Mouse (Mus musculus): ENCODE results near the gene Ldhd.
A peak's percentile ranks its signal among the peaks of the same experiment; 100 is the strongest.

The Ldhd gene

DNA sequence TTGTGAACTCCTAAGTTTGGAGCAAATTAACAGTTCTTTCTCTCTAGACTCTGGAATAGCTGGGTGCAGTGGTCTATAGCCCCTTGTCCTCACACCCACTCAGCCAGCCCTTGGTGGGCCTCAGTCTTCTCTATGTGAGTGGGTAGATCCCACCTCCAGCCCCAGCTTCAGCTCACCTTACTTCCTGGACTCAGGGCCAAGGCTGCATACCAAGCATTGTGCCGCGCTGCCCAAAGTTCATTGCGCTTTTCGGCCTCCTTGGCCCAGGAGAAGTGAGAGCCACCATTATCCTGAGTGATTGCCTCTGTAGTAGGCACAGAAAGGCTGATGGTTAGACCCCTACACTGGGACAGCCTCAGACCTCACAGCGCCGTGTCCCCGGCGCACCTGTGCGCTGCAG lies 2.3 kb downstream of the Ldhd start:
- no peak for DNase-seq (ENCODE audit: low spot score)

DNA sequence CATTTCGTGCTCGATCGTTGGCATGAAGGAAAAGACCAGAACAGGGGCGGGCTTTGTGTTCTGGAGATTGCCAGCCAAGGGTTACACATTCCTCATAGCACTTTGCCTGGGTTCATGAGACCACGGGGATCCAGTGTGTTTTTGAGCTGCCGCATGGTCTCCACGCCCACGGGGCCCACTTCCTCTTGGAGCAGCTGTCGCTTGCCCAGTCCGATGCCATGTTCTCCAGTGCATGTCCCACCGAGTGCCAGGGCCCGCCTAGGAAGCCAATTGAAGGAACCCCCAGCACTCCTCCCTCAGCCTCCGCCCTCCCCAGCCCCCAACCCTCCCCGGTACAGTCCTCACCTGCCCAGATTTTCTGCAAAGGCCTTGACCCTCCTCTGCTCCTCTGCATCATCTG lies 3.2 kb downstream of the Ldhd start:
- DNase-seq (ENCODE audit: low spot score): no peak

DNA sequence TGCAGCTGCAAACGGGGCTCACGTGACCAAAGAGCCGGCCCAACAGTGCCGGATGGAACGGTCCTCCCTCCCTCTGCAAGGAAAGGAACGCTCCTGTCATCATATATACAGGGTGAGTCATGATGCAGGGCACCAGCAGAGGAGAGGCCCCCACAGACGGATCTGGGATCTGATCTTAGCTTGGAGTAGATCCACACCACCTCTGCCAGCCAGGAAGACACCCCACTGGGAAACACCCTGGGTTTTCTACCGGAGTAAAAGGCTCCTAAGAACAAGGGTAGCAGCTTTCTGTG lies 3.7 kb downstream of the Ldhd start:
- DNase-seq (ENCODE audit: low spot score): no peak

DNA sequence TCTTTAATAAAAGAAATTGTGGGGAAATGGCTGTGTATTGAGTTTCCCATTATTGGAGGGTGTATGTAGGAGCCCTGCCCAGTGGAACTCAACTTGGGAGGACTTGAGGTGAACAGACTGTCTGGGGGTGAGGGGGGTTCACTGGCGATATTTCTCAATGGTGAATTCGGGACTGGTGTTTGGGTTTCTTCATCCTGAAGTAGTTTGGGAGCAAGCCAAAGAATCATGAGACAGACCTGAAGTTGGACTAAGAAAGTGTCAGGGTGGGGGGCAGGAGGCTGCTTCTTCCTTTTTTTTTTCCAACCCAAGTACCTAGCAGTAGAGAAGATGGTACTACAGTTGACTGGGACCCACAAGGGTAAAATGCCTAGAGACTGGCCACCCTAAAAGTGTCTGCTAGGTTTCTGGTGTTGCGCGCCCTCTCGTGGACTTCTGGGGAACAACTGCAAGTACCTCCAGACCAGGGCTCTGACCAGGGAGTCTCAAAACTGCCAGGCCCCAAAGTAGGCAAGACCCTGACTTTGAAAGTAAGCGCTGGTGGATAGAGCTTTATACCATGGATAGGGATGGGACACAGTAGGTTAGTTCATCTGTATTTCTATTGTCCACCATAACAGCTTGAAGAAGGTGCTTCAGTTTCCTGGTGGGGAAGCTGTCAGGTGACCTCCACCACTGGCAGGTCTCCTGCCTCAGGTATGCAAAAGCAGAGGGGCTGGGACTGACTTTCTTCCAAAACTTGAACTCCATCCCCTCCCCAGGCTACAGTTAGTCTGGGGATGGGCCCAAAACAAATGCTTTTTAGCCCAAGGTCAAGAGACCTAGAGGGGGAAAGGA lies 4.3 kb downstream of the Ldhd start:
- peak; percentile 86 for DNase-seq (ENCODE audit: low spot score)

DNA sequence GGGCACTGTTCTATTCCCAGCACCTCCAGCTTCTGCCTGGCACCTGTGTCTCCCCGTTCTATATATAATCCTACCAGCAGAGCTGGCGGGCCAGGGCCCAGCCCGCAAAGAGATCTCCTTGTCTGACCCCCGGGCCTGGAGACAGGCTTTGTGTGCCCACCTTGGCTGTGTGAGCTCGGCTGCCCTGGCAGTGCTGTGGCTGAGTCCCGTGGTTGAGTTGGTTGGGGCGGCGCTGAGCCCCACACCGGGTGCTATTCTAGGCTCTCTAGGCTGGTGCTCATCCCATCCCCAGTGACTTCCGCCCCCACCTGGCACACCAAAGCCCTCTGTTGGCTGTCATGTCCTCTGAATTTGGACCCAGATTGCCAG lies 5.3 kb downstream of the Ldhd start:
- no peak for DNase-seq (ENCODE audit: low spot score)

DNA sequence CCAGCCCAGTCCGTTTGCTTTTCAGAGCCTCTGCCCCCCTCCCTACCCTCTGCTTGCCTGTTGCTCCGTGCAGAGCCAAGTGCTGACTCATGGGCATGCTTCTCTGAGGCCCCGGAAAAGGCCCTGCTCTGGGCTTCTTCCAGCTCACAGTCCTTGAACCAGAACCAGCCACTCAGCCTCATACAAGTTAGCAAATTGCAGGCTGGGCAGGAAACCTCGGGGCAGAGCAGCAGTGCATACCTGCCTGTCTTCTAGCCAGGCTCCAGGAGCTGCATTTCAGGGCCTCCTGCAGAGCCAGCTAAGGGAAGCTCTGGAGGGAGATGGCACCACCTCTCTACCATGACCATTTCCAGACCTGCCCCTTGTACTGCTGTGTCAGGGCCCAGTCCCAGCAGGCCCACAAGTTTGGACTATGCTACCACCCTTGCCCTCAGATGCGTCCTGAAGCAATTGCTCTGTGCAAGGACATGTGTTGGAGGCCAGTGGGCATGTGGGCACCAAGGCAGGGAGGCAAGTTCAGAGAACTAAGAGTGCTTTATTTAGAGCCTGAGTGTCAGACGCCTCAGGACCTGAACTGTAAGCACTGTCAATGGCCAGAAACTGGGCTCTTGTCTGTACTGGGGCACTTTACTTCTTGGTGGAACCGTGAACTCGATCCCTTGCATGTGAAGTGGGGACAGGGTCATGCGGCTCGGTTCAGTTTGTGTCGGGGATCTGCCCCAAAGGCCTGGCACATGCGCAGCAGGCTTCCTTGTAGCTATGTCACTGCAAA lies 5.9 kb downstream of the Ldhd start:
- DNase-seq (ENCODE audit: low spot score): no peak

DNA sequence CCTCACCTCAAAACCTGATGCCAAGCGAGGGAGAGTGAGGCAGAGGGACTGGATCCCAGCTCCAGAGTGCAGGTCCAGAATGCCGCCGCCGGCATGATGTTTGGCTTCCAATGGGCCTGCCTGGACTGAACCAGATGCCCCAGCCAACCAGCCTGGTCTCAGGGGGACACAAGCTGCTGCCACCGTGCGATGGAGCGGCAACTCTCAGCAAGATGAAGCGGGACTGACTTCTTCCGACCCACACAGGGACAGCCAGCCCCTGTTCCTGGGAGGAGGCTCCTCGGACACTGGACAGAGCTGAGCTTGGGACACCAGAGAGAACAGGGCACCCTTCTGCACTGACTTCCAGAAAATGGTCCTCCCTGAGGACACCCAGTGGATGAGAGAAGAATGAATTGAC lies 7.6 kb downstream of the Ldhd start:
- no peak for DNase-seq (ENCODE audit: low spot score)

DNA sequence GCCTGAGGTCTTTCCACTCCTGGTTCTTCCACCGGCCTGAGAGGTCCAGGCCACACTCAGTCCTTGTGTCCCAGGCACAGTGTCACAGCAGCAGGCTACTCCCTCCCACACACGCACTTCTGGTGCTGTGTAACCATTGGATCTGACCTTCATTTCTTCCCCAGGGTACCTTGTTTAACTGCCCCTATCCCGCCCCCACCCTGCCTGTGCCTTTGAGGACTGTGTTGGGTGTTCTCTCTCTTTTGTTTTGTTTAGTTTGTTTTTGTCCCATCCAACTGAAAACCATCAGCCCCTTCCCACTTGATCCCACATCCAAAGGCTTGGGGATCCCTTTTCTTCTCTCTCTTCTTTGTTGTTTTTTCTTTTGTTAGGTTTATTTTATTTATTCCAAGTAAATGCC lies 8.1 kb downstream of the Ldhd start:
- no peak for DNase-seq (ENCODE audit: low spot score)

DNA sequence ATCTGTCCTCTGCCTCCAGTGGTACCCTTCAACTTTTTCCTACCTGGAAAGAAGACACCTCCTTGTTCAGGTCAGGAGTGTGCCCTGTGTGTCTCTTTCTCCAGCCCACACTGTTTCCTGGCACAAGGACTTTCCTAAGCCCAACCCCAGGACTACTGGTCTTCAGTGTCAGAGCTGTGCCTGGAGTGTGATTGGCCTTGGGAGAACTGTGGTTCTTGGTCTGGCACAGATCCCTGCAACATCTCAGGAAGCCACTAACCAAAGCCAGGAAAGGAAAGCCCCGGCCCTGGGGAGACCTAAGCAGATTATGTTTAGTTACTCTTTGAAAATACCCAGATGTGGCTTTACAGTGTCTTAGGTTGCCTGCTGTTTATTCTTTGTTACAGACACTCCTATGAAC lies 10.2 kb downstream of the Ldhd start:
- DNase-seq (ENCODE audit: low spot score): no peak

DNA sequence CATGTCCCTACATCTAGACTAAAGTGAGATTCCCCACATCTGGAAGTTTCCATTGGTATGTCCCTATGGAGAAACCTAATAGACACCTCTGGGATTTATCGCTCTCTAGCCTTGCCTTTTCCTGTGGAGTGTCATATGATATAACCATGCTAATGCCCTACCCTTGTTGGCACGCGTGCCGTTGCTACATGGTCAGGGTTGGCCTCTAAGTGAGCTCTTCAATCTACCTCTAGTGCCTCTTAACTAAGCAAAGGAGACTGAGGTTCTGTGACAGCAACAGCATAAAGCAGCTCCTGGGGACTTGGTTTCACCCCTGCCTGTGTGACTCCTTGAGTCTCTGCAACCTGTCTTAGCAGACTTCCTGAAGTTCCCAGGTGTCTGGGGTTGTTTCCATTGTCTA lies 11.9 kb downstream of the Ldhd start:
- DNase-seq (ENCODE audit: low spot score): no peak

DNA sequence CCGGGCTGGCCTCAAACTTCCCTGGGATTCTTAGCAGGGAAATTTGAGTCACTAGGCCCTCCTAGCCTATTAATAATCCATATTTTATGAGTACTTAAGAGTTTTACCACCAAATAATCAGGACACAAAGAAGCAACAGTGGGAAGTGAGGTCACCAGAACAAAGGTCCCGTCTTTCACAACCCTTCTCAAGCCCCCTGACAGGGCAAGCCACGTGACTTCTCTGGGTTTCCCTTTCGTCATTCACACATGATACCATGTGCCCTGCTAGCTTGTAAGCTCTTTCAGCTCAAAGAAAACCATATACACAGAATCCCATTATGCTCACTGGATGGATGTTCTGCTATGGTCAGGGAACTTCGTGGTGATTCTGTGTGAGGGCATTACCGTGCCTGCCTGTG lies 12.4 kb downstream of the Ldhd start:
- no peak for DNase-seq (ENCODE audit: low spot score)

DNA sequence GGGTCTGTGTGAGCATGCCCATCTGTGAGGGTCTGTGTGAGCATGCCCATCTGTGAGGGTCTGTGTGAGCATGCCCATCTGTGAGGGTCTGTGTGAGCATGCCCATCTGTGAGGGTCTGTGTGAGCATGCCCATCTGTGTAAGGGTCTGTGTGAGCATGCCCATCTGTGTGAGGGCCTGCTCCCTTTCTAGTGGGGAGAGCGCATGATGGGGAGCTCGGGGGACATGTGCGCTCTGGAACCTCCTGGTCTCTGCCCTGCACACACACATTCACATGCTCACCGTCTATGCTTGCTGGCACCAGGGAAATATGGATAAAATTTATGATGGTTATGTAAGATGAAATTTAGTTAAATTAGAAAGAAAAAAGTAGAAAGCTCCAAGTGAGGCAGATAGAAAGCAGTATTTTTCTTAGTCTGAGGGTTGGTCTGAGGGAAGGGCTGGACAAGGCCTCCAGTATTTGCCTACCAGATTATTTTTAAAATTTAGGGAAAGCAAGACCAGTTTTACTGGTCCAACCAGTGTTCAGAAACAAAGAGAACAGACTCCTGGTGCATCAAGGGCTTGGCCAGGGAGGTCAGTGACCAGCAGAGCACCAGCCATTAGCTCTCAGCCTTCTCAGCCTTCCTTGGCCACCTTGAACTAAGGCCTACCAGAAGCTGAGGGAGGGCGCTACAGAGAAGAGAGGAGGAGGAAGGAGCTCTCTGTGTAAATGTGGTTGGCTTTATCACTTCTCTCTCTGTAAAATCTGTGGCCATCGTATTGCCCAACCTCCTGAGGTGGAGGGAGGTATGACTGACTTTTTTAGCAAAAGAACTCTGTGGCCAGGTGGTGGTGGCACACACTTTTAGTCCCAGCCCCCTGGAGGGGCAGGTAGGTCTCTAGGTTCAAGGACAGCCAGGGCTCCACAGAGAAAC lies 15.1 kb downstream of the Ldhd start:
- DNase-seq (ENCODE audit: low spot score): no peak

DNA sequence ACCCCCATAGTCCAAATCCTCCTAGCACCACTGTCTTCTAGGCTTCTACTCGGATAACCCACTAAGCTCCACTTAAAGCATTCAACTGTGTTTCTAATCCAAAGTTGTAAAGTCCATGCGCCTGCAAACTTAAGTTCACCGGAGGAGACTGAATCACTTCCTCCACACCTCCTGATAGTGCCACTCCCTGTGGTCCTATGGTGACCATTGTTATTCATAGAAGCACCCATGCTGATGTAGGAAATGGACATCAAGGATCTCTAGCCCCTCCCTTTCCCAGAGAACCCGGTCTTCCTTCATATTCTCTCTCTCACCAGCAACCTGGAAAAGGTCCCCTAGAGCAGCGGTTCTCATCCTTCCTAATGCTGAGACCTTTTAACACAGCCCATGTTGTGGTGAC lies 17.0 kb downstream of the Ldhd start:
- no peak for DNase-seq (ENCODE audit: low spot score)

DNA sequence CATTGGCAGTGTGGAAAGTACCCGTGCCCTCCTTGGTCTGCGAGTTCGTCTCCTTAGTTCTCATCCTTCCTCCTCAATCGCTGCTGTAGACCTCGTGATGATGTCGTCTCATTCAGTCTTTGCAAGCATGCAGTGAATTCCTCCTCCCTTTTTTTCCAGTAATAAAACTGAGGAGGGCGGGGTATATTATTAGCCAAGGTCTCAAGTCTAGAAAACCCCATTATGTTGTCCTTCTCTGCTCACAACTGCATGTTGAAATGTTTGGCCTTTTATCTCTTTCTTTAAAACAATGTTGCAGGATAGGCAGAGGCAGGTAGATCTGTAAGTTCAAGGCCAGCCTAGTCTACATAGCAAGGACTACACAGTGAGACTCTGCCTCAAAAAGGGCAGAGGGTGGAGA lies 22.8 kb downstream of the Ldhd start:
- DNase-seq (ENCODE audit: low spot score): no peak

DNA sequence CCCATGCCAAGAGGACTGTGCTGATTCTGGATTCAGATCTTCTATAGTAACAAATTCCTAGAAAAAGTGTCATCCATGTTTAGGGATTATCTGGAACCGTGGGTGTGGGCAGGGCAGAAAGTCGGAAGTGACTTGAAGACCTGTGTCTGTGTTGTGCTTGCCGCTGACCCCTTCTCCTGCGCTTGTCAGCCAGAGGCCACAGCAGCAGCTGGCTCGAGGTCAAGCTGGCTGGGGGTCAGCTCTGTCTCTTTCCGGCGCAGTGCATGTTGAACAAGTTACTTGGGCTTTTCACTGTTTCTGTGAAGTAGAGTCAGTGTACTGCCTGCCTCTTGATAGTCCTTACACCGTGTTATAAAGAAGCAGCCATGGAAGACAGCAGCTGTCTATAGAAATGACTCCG lies 23.2 kb downstream of the Ldhd start:
- no peak for DNase-seq (ENCODE audit: low spot score)

DNA sequence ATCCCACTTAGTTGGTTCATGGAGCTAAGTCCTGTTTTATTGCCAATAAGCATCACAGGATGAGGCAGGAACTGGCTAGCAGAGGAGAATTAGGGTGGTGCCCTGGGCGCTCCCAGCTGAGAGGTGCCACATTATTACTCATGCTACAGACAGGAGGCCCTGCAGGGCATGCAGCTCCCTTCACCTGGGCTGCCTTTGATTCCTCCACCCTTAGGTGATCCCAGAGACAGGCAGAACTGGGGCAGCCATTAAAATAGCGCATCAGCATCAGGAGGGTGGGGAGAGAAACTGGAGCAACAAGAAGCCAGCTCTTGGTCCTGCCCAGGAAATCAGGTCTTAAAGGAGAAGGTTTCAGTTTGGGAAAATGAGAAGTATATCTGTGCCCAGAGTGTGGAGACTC lies 25.2 kb downstream of the Ldhd start:
- DNase-seq (ENCODE audit: low spot score): no peak

DNA sequence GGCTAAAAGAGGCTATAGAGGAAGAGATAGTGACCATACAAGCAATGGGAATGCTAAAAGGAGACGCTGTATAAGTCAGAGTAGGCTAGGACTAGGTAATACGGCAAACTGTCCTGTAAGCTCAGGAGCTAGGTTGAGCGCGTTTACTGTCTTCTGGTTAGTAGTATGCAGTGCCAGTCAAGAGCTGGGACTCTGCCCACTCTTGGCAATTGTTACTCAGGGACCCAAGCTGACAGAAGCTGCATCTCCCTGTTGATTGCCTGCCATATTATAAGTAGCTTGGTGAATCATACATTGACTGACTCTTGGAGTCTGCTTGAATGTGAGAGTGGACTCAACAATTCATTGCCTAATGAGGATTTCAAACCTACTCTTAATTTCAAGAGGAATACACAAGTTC lies 28.1 kb downstream of the Ldhd start:
- DNase-seq (ENCODE audit: low spot score): no peak

DNA sequence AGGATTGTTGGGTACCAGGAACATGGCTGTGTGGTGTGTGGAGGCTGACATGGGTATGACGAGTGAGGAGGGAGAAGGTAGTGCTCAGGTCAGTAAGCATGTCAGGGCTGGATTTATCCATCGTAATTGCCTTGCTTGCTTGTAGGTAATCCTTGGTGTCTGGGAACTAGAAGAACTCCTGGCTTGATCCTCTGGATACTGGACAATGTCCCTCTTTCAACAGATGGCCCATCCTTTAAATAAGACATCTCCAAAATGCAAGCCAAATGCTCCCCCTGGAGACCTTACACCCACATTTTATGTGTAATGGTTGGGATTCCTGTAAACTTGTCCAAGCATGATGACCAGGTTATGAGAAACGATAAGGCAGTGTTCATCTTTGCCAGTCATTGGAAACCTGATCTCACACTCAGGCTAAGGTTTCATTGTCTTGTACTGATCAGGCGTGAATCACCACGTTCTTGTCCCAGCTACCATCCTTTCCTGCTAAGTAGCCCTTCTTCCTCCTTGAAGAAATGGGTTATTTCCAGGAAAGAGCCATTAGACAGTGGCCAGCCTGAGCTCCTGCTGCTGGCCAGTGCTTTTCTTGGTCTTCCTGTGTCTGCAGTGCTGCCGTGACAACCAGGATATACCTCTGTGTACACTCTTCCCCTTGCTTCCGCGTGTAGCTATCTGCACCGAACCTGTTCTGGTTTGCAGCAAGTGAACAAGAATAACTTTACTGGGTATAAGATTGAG lies 30.3 kb downstream of the Ldhd start:
- no peak for DNase-seq (ENCODE audit: low spot score)

DNA sequence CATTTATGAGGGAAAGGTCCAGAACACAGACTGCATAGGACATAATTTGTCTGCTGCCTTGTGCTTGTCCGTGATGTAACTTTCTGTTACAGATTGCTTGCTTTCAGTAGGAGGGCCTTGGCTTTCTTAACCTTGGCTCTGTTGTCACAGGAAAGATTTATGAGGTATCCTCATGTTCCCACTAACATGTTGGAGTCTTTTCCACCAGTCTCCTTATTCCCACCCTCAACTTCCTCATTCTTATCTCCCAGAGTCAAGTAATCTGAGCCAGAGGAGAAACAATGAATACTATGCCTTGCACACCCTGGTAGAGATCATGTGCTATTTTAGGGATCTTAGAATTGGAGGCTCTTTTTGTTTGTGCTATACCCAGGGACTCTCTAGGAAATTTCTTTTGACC lies 32.9 kb downstream of the Ldhd start:
- no peak for DNase-seq (ENCODE audit: low spot score)

DNA sequence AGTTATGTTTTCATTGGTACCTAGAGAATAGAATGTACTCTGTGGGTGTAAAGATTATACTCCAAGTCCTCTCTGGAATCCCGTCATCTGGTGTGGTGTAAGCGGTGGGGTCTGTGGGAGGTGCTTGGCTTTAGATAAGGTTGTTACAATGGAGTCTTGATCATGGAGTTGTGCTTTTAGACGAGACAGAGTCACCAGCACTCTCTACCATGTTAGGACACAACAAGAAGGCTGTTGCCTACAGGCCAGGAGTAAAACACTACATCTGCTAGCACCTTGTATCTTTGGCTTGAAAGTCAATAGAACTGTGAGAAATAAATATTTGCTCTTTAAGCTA lies 33.7 kb downstream of the Ldhd start:
- no peak for DNase-seq (ENCODE audit: low spot score)

DNA sequence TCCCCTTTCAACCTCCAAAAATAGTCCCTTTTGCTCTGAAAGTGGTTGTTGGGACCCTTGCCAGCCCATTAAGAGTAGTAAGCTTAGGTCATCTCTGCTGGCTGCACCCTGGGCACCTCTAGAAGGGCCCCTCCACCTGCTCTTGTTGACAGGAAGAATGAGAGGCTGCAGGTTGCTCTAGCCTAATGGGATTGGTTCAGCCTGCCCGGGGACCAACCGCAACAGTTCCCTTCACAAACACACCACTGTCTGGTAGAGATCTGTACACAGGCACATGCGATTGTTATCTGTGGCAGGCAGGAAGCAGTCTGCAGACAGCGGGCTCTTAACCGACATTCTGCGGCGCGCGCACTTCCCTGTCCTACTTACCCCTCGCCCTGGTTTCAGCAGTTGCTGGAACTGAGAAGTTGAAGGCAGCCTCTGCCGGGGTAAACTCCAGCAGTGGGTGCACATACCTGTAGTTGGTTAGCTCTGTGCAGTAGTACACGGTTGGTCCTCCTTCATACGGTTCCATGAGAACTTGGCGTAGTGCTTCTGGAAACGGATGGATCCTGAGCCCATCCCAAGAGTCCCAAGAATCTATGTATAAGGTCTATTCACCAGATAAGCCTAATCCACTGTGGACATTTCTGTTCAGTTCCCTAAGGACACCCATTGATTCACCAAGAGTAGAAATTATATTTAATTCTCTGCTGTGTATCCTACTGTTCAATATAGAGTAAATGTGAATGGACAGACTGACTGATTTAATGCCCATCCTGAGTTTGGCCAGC lies 34.3 kb downstream of the Ldhd start:
- no peak for DNase-seq (ENCODE audit: low spot score)

DNA sequence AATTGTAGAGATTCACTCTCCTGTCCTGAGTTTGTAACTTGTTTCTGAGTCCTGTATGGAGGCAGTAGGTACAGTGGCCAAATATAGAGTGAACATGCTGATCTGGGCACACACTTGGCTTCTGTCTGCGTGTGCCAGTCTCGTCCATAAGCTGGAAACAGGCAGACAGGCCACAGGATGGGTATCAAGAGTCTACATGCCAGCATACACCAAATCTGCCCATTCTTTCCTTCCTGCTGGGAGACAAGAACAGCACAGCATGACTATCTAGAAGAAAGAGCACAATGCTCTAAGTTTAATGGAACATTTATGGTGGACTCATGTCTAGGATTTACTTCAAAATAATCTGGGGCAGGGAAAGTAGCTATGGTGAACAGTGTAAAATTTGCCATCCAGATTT lies 35.2 kb downstream of the Ldhd start:
- no peak for DNase-seq (ENCODE audit: low spot score)

Data from retina, embryonic 14.5 days (tissue).